Mouse (Mus musculus) bone marrow, adult 2 months (tissue): ENCODE results near the gene Rtn4ip1. TPM values are rescaled to one million over a fixed set of nuclear protein-coding genes. Genes with fewer than 3 reads are reported as not detected.
"Not testable (repeated sequence)": the region's sequence is repeated elsewhere in the genome, so short reads cannot be mapped to it uniquely, and the experiment has no call there.

Experiments used
- H3K27ac ChIP-seq: fragments of 200-500 bp; 2 replicates; pipeline ENCODE4 v1.5.1; 2012; ENCODE audit warnings: low read depth, mild to moderate bottlenecking, control low read depth, inconsistent platforms, low read length; ENCODE audit not compliant: control insufficient read depth, poor library complexity, insufficient read depth
- H3K4me1 ChIP-seq: fragments of 200-500 bp; 2 replicates; pipeline ENCODE4 v1.6.1; 2011; ENCODE audit warnings: low read length; ENCODE audit not compliant: control insufficient read depth, insufficient read depth
- H3K4me3 ChIP-seq: fragments of 200-500 bp; replicated peaks from 2 replicates; pipeline ENCODE3; 2011; ENCODE audit warnings: mild to moderate bottlenecking, low read depth, low read length, control low read depth; ENCODE audit not compliant: control insufficient read depth
- CTCF ChIP-seq: fragments of 200-500 bp; IDR thresholded peaks from 2 replicates; pipeline ENCODE4 v1.5.1; 2011; ENCODE audit warnings: low read length, control low read depth; ENCODE audit not compliant: control insufficient read depth, insufficient read depth
- POLR2A ChIP-seq: fragments of 200-500 bp; IDR thresholded peaks from 2 replicates; pipeline ENCODE4 v1.6.1; 2011; ENCODE audit warnings: low read depth, mild to moderate bottlenecking, control low read depth, low read length, borderline replicate concordance; ENCODE audit not compliant: control insufficient read depth
- WGBS: fragments of 180-500 bp; shearing (Covaris S2); methylation state at CpG from one replicate; pipeline ENCODE4 v1.1.7; 2018; 5-methylcytosine and 5-hydroxymethylcytosine counted together
- polyA plus RNA-seq: library from polyadenylated mRNA; stranded (reverse); fragments of >200 nt; gene quantifications from 2 replicates; pipeline ENCODE4 v1.2.4, GENCODE M21; 2011; ENCODE audit warnings: low replicate concordance; ENCODE audit not compliant: missing spikeins, insufficient read depth, insufficient read length

The Rtn4ip1 gene
- polyA plus RNA-seq, 1 experiment, result 15.5 TPM

- TF ChIP-seq POLR2A, result no peak
- peak; percentile 92 for TF ChIP-seq CTCF
- Histone ChIP-seq H3K27ac (no peak overlapping the region), H3K4me3 (no peak overlapping the region), H3K4me1 (no peaks in the 10 kb centered on the region)
Observed at GRCm38 (mm10) chr10:43953942-43954341, 52.3 kb downstream of the Rtn4ip1 start.

- no peak overlapping the region for H3K27ac ChIP-seq
- WGBS, result 80% methylated on average over 2 of the region's 2 CpGs
- no peak for TF ChIP-seq CTCF
- no peak for TF ChIP-seq POLR2A
- no peak overlapping the region for H3K4me3 ChIP-seq
- no peaks in the 10 kb centered on the region for H3K4me1 ChIP-seq
Observed at GRCm38 (mm10) chr10:43964943-43965342, 63.3 kb downstream of the Rtn4ip1 start.

- H3K4me1 ChIP-seq, result no peaks in the 10 kb centered on the region
- H3K27ac ChIP-seq, result no peak overlapping the region
- no peak for TF ChIP-seq POLR2A
- TF ChIP-seq CTCF, result no peak
- 77% methylated on average over 2 of the region's 2 CpGs for WGBS
- no peak overlapping the region for H3K4me3 ChIP-seq
Observed at GRCm38 (mm10) chr10:43973244-43973643, 71.6 kb downstream of the Rtn4ip1 start.

GRCm38 (mm10) chr10:43977353-43977752 lies 75.7 kb downstream of the Rtn4ip1 start:
- TF ChIP-seq POLR2A (no peak), CTCF (no peak)
- Histone ChIP-seq H3K27ac (no peak overlapping the region), H3K4me1 (peaks cover 2% of the 10 kb centered on the region), H3K4me3 (no peak overlapping the region)
- 40% methylated on average over 3 of the region's 3 CpGs for WGBS

GRCm38 (mm10) chr10:43980080-43980479 lies 78.5 kb downstream of the Rtn4ip1 start:
- Histone ChIP-seq H3K27ac (no peak overlapping the region), H3K4me3 (no peak overlapping the region), H3K4me1 (peaks cover 2% of the 10 kb centered on the region)
- 3% methylated on average over 1 of the region's 1 CpGs for WGBS
- no peak for TF ChIP-seq POLR2A
- TF ChIP-seq CTCF, result no peak

- not testable (repeated sequence) for H3K27ac ChIP-seq, H3K4me1 ChIP-seq, H3K4me3 ChIP-seq
- 82% methylated on average over 3 of the region's 3 CpGs for WGBS
Observed at GRCm38 (mm10) chr10:43980742-43981141, 79.1 kb downstream of the Rtn4ip1 start.

GRCm38 (mm10) chr10:43982470-43982869 lies 80.9 kb downstream of the Rtn4ip1 start:
- TF ChIP-seq CTCF (no peak), POLR2A (no peak)
- 88% methylated on average over 6 of the region's 6 CpGs for WGBS
- Histone ChIP-seq H3K4me1 (peaks cover 2% of the 10 kb centered on the region), H3K27ac (no peak overlapping the region), H3K4me3 (no peak overlapping the region)

- Histone ChIP-seq H3K4me3 (no peak overlapping the region), H3K4me1 (peaks cover 2% of the 10 kb centered on the region), H3K27ac (no peak overlapping the region)
- 87% methylated on average over 5 of the region's 5 CpGs for WGBS
- TF ChIP-seq CTCF (no peak), POLR2A (no peak)
Observed at GRCm38 (mm10) chr10:43983241-43983640, 81.6 kb downstream of the Rtn4ip1 start.

GRCm38 (mm10) chr10:43983866-43984265 lies 82.3 kb downstream of the Rtn4ip1 start:
- whole genome bisulfite sequencing, result 69% methylated on average over 2 of the region's 2 CpGs
- H3K27ac ChIP-seq, result no peak overlapping the region
- peaks cover 2% of the 10 kb centered on the region for H3K4me1 ChIP-seq
- TF ChIP-seq POLR2A, result no peak
- TF ChIP-seq CTCF, result no peak
- H3K4me3 ChIP-seq, result no peak overlapping the region
